Mouse (Mus musculus): ENCODE data around the gene Cd38. TPM values are rescaled to one million over a fixed set of nuclear protein-coding genes. Genes with fewer than 3 reads are reported as not detected.

Cd38 gene
- polyA plus RNA-seq, 1 experiment, result 0.40 TPM

DNA sequence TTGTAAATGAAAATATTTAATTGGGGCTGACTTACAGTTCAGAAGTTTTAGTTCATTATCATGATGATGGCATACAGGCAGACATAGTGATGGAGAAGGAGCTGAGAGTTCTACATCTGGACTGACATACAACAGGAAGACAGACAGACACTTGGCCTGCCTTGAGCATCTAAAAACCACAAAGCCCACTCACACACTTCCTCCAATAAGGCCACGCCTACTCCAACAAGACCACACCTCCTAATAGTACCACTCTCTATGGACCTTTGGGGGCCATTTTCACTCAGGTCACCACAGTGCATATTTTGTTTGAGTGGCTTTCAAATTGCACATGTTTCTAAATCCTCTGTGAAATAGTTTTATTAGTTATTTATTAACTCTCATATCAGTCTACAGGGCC, 3.5 kb downstream of the Cd38 start:
- TF ChIP-seq POLR2A (IDR thresholded peaks at IDR 0.05; ENCODE audit: control insufficient read depth, low read depth, low read length), result no peak
- TF ChIP-seq CTCF (IDR thresholded peaks at IDR 0.05; ENCODE audit: control insufficient read depth, insufficient read depth, insufficient replicate concordance, low read depth, low read length), result no peak
- H3K27me3 ChIP-seq (ENCODE audit: control insufficient read depth, insufficient read depth, low read length), result no peaks in the 10 kb centered on the region
- H3K4me3 ChIP-seq (ENCODE audit: control insufficient read depth, low read depth, low read length), result no peak overlapping the region
- H3K27ac ChIP-seq (ENCODE audit: control insufficient read depth, insufficient read depth, low read depth, low read length), result no peak overlapping the region
- peaks cover 7% of the 10 kb centered on the region; the same call in 1 of the 2 replicates for H3K4me1 ChIP-seq (ENCODE audit: control insufficient read depth, insufficient read depth, low read length)
- H3K36me3 ChIP-seq (ENCODE audit: control insufficient read depth, insufficient read depth, low read length), result no peaks in the 10 kb centered on the region

GRCm38 (mm10) chr5:43872652-43873051, 4.3 kb downstream of the Cd38 start:
- no peaks in the 10 kb centered on the region for H3K27me3 ChIP-seq (ENCODE audit: control insufficient read depth, insufficient read depth, low read length)

DNA sequence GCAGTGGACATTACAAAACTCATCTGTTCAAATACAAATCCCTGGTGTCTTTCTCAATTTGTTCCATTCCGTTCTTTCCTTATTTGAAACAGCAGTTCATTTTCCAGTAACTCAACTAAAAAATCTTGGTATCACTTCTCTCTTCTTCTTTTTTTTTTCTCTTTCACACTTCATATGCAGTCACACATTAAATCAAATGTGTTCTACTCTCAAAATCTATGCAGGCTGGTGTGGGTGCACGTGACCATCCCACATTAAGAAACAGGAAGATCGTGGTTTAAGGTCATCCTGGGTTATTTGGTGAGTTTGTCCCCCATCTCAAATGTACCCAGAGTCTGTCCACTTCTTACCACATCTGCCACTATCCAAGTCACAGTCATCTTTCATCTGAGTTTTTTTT, 13.7 kb downstream of the Cd38 start:
- H3K27ac ChIP-seq (ENCODE audit: control insufficient read depth, insufficient read depth, low read depth, low read length), result no peak overlapping the region
- H3K4me3 ChIP-seq (ENCODE audit: control insufficient read depth, low read depth, low read length), result no peak overlapping the region
- no peaks in the 10 kb centered on the region for H3K36me3 ChIP-seq (ENCODE audit: control insufficient read depth, insufficient read depth, low read length)
- TF ChIP-seq POLR2A (IDR thresholded peaks at IDR 0.05; ENCODE audit: control insufficient read depth, low read depth, low read length) (no peak), CTCF (IDR thresholded peaks at IDR 0.05; ENCODE audit: control insufficient read depth, insufficient read depth, insufficient replicate concordance, low read depth, low read length) (no peak)
- no peaks in the 10 kb centered on the region for H3K4me1 ChIP-seq (ENCODE audit: control insufficient read depth, insufficient read depth, low read length)
- H3K27me3 ChIP-seq (ENCODE audit: control insufficient read depth, insufficient read depth, low read length), result no peaks in the 10 kb centered on the region

More at GRCm38 (mm10) chr5:43872652-43873051, 4.3 kb downstream of the Cd38 start:
- H3K4me1 ChIP-seq (ENCODE audit: control insufficient read depth, insufficient read depth, low read length), result peaks cover 7% of the 10 kb centered on the region; the same call in 1 of the 2 replicates
- H3K27ac ChIP-seq (ENCODE audit: control insufficient read depth, insufficient read depth, low read depth, low read length), result no peak overlapping the region
- no peaks in the 10 kb centered on the region for H3K36me3 ChIP-seq (ENCODE audit: control insufficient read depth, insufficient read depth, low read length)
- no peak overlapping the region for H3K4me3 ChIP-seq (ENCODE audit: control insufficient read depth, low read depth, low read length)
- TF ChIP-seq POLR2A (IDR thresholded peaks at IDR 0.05; ENCODE audit: control insufficient read depth, low read depth, low read length), result no peak

DNA sequence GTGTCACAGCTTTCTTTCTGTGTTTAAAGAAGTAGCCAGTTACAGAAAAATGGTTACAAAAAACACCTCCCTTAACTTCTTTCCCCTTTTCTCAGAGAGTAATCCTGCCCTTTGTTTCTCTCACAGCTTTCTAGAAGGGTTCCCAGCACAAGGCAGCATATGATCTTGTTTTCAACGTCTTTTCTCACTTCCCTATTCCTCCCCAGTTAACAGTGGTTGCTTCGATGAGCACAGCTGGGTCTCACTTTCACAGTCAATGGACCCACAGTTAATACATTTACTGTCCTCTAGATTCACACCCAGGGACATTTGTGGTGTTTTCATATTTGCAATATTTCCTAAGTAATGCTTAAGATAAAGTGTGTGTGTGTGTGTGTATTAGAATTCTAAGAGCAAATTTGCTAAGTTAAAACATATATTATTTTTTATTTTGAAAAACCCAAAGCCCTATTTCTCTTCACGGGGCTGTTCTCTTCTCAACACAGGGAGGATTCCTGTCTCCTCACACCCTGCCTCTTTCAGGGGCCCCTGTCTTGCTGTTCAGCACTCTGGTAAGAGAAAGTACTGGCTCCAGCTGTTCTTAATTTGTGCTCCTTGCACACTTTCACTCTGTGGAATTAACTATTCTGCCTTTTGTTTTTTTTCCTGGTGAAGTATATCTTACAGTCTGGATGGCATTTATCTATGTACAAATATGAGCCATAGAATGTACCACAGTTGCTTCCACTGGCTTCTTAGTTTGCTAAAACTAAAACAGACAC, 16.9 kb downstream of the Cd38 start:
- H3K36me3 ChIP-seq (ENCODE audit: control insufficient read depth, insufficient read depth, low read length), result no peaks in the 10 kb centered on the region
- H3K27ac ChIP-seq (ENCODE audit: control insufficient read depth, insufficient read depth, low read depth, low read length), result no peak overlapping the region

DNA sequence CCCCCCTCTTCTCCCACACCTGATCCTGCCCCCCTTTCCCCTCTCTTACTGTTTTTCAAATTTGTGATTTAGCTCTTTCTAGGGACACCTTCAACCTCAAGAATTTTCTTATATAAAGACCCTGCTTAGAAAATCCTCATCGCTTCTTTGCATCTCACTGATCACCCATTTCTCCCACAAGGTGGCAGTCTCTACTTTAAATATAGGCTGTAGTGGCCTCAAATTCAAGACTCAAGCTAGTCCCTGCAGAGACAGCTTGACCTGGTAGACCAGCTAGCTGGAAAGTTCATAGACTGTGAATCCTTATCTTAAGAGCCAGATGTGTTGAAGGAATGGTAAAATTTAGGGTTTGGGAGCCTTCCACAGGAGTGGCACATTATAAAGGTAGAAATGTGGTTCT, 24.0 kb downstream of the Cd38 start:
- Histone ChIP-seq H3K36me3 (ENCODE audit: control insufficient read depth, insufficient read depth, low read length) (no peaks in the 10 kb centered on the region), H3K27me3 (ENCODE audit: control insufficient read depth, insufficient read depth, low read length) (no peaks in the 10 kb centered on the region), H3K4me3 (ENCODE audit: control insufficient read depth, low read depth, low read length) (no peak overlapping the region), H3K4me1 (ENCODE audit: control insufficient read depth, insufficient read depth, low read length) (no peaks in the 10 kb centered on the region; the same call in 1 of the 2 replicates), H3K27ac (ENCODE audit: control insufficient read depth, insufficient read depth, low read depth, low read length) (no peak overlapping the region)
- no peak for TF ChIP-seq CTCF (IDR thresholded peaks at IDR 0.05; ENCODE audit: control insufficient read depth, insufficient read depth, insufficient replicate concordance, low read depth, low read length)
- TF ChIP-seq POLR2A (IDR thresholded peaks at IDR 0.05; ENCODE audit: control insufficient read depth, low read depth, low read length), result no peak

More for the DNA sequence above, 16.9 kb downstream of the Cd38 start:
- TF ChIP-seq CTCF (IDR thresholded peaks at IDR 0.05; ENCODE audit: control insufficient read depth, insufficient read depth, insufficient replicate concordance, low read depth, low read length) (no peak), POLR2A (IDR thresholded peaks at IDR 0.05; ENCODE audit: control insufficient read depth, low read depth, low read length) (no peak)
- H3K4me3 ChIP-seq (ENCODE audit: control insufficient read depth, low read depth, low read length), result no peak overlapping the region
- no peaks in the 10 kb centered on the region for H3K27me3 ChIP-seq (ENCODE audit: control insufficient read depth, insufficient read depth, low read length)
- H3K4me1 ChIP-seq (ENCODE audit: control insufficient read depth, insufficient read depth, low read length), result no peaks in the 10 kb centered on the region; the same call in 1 of the 2 replicates

DNA sequence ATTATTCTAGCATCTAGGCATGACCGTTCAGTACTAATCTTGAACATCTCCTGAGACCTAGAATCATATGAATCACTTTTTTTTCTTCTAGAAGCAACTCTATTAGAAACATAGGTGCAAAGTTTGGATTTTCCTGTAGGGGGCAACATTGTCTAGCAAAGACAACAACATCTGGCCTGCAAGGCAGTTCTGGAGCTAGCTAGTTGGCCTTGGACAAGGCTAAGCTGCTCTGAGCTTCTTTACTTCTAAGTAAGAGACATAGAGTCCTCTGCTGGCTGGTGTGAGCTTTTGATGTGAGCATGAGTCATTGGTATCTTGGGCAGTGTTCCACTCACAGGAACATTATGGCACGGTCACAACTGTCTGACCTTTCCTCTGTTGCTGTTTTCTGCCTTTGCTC, 25.8 kb downstream of the Cd38 start:
- no peaks in the 10 kb centered on the region for H3K36me3 ChIP-seq (ENCODE audit: control insufficient read depth, insufficient read depth, low read length)
- TF ChIP-seq CTCF (IDR thresholded peaks at IDR 0.05; ENCODE audit: control insufficient read depth, insufficient read depth, insufficient replicate concordance, low read depth, low read length) (no peak), POLR2A (IDR thresholded peaks at IDR 0.05; ENCODE audit: control insufficient read depth, low read depth, low read length) (no peak)
- no peaks in the 10 kb centered on the region for H3K27me3 ChIP-seq (ENCODE audit: control insufficient read depth, insufficient read depth, low read length)
- H3K4me3 ChIP-seq (ENCODE audit: control insufficient read depth, low read depth, low read length), result no peak overlapping the region
- H3K4me1 ChIP-seq (ENCODE audit: control insufficient read depth, insufficient read depth, low read length), result no peaks in the 10 kb centered on the region
- H3K27ac ChIP-seq (ENCODE audit: control insufficient read depth, insufficient read depth, low read depth, low read length), result no peak overlapping the region

- H3K4me1 ChIP-seq (ENCODE audit: control insufficient read depth, insufficient read depth, low read length), result no peaks in the 10 kb centered on the region
- H3K36me3 ChIP-seq (ENCODE audit: control insufficient read depth, insufficient read depth, low read length), result no peaks in the 10 kb centered on the region
- TF ChIP-seq POLR2A (IDR thresholded peaks at IDR 0.05; ENCODE audit: control insufficient read depth, low read depth, low read length) (no peak), CTCF (IDR thresholded peaks at IDR 0.05; ENCODE audit: control insufficient read depth, insufficient read depth, insufficient replicate concordance, low read depth, low read length) (no peak)
- H3K27ac ChIP-seq (ENCODE audit: control insufficient read depth, insufficient read depth, low read depth, low read length), result no peak overlapping the region
- no peaks in the 10 kb centered on the region for H3K27me3 ChIP-seq (ENCODE audit: control insufficient read depth, insufficient read depth, low read length)
- H3K4me3 ChIP-seq (ENCODE audit: control insufficient read depth, low read depth, low read length), result no peak overlapping the region
These were observed 27.6 kb downstream of the Cd38 start for GRCm38 (mm10) chr5:43895931-43896330.

Data from testis, adult 2 months (tissue).